Mouse (Mus musculus) heart, postnatal 0 days (tissue): ENCODE measurements around the gene Zfp108.
"Not testable (repeated sequence)": the region's sequence is repeated elsewhere in the genome, so short reads cannot be mapped to it uniquely, and the experiment has no call there.

ENCODE experiments used
- CTCF ChIP-seq: IDR thresholded peaks from 2 replicates; pipeline ENCODE4 v1.5.1; 2016; ENCODE audit warnings: antibody characterized with exemption, control low read depth, low read depth
- EP300 ChIP-seq: IDR thresholded peaks from 2 replicates; pipeline ENCODE4 v1.6.1; 2016; ENCODE audit warnings: antibody characterized with exemption, low read depth

DNA sequence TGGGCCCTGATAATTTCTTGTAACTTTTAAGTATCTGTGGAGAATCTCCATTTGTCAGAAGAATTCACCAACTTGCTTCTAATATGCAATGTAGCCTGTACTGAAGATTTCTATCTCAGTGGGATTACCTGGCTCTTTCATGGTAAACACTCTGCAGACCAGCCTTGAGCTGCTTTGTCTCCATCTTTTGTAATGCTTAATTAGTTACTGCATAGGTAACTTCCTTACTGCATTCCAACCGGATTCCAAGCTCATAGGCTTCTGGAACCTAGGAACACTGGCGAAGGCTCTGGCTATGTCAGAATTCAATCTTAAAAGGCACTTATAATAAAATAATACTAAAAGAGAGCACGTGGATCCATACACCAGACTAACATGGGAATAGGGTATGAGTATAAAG lies 24.2 kb downstream of the Zfp108 start:
- not testable (repeated sequence) for TF ChIP-seq CTCF, EP300
